Mouse (Mus musculus) granulocyte monocyte progenitor cell, adult 5-6 weeks (primary cell): ENCODE measurements around the gene Bbx. TPM values are rescaled to one million over a fixed set of nuclear protein-coding genes. Genes with fewer than 3 reads are reported as not detected.

Source experiments
- ATAC-seq: replicated peaks from 2 replicates; pipeline ENCODE4 v1.8.0; 2016; ENCODE audit warnings: mild to moderate bottlenecking, moderate TSS enrichment, inconsistent platforms; ENCODE audit not compliant: poor library complexity, severe bottlenecking
- total RNA-seq, 2 experiments: library from RNA; stranded (forward) in 1 of 2; stranded (reverse) in 1 of 2; fragments of 200-712, 200-1000 nt in 1 of 2; fragments of >200 nt in 1 of 2; fragmentation: Nextera tagmentation in 1 of 2; gene quantifications; 2 replicates each; pipeline ENCODE4 v1.2.3; 2014 to 2017

Gene Bbx
- total RNA-seq, 2 experiments from 2014 or later = 22.8 to 33.7 TPM

GRCm38 (mm10) chr16:50182988-50183387 lies 249.2 kb downstream of the Bbx start:
- ATAC-seq = no peak

GRCm38 (mm10) chr16:50182561-50182960 lies 249.6 kb downstream of the Bbx start:
- no peak for ATAC-seq

- ATAC-seq = no peak
Observed at GRCm38 (mm10) chr16:50172760-50173159, 259.4 kb downstream of the Bbx start.

- no peak for ATAC-seq
Observed at GRCm38 (mm10) chr16:50170812-50171211, 261.4 kb downstream of the Bbx start.

GRCm38 (mm10) chr16:50167983-50168299 lies 264.2 kb downstream of the Bbx start:
- ATAC-seq = no peak

GRCm38 (mm10) chr16:50167231-50167982 lies 264.8 kb downstream of the Bbx start:
- no peak for ATAC-seq

- ATAC-seq = no peak
Observed at GRCm38 (mm10) chr16:50160418-50161271, 271.5 kb downstream of the Bbx start.

GRCm38 (mm10) chr16:50158546-50158945 lies 273.6 kb downstream of the Bbx start:
- no peak for ATAC-seq

GRCm38 (mm10) chr16:50149606-50150005 lies 282.6 kb downstream of the Bbx start:
- no peak for ATAC-seq

- ATAC-seq = no peak
Observed at GRCm38 (mm10) chr16:50147900-50148299, 284.3 kb downstream of the Bbx start.

Other genes with a start within 250 kb of the Bbx start
- gene Ccdc54, start 158.8 kb upstream of the Bbx start, total RNA-seq (2014; fragmentation: Nextera tagmentation) = not detected in 2 replicates
- gene Ccdc54, start 158.8 kb upstream of the Bbx start, total RNA-seq (2017) = not detected in 2 replicates